Mouse (Mus musculus) liver, embryonic 14.5 days (tissue): ENCODE measurements around the gene Gtf2h2. TPM values are rescaled to one million over a fixed set of nuclear protein-coding genes. Genes with fewer than 3 reads are reported as not detected.

Source experiments
- ATAC-seq: fragments of 200-750 bp; cut with Nextera tagmentation; 2 replicates; pipeline ENCODE4 v1.8.0; 2017; ENCODE audit warnings: moderate number of reproducible peaks, mild to moderate bottlenecking, moderate library complexity; ENCODE audit not compliant: insufficient read depth
- DNase-seq, 3 experiments: peaks; one replicate each; pipeline ENCODE4 v3.0.0-alpha.2; 2012 to 2013; ENCODE audit warnings: low read depth in 3 of 3, low spot score in 3 of 3
- H3K27ac ChIP-seq: fragments of 300-500 bp; sonication (generic); 2 replicates; pipeline ENCODE4 v1.5.1; 2014; ENCODE audit warnings: moderate library complexity, mild to moderate bottlenecking, control low read depth, inconsistent platforms
- H3K27me3 ChIP-seq: fragments of 300-500 bp; sonication (generic); 2 replicates; pipeline ENCODE4 v1.6.1; 2014; ENCODE audit warnings: mild to moderate bottlenecking, low read length, moderate library complexity; ENCODE audit not compliant: control insufficient read depth, insufficient read depth
- H3K36me3 ChIP-seq: fragments of 300-500 bp; sonication (generic); replicated peaks from 2 replicates; pipeline ENCODE4 v1.6.1; 2014; ENCODE audit warnings: low read depth; ENCODE audit not compliant: control insufficient read depth, insufficient read depth
- H3K4me1 ChIP-seq, 2 experiments: fragments of 200-500 bp in 1 of 2; fragments of 300-500 bp in 1 of 2; sonication (generic) in 1 of 2; replicated peaks; 2 replicates each; pipeline ENCODE4 v1.6.1; 2012 to 2014; ENCODE audit warnings: antibody characterized with exemption in 1 of 2, inconsistent platforms in 1 of 2, low read length in 1 of 2; ENCODE audit not compliant: control insufficient read depth in 2 of 2, insufficient read depth in 2 of 2
- H3K4me2 ChIP-seq: fragments of 300-500 bp; sonication (generic); 2 replicates; pipeline ENCODE4 v1.6.1; 2014; ENCODE audit warnings: low read depth, mild to moderate bottlenecking, control low read depth, moderate library complexity
- H3K4me3 ChIP-seq, 2 experiments: fragments of 200-500 bp in 1 of 2; fragments of 300-500 bp in 1 of 2; sonication (generic) in 1 of 2; 2 replicates each; pipeline ENCODE4 v1.5.1; 2012 to 2014; ENCODE audit warnings: low read depth in 2 of 2, low read length in 2 of 2, mild to moderate bottlenecking in 2 of 2, control low read depth in 1 of 2, inconsistent platforms in 1 of 2, moderate library complexity in 1 of 2; ENCODE audit not compliant: insufficient read depth in 1 of 2
- H3K9ac ChIP-seq: fragments of 300-500 bp; sonication (generic); replicated peaks from 2 replicates; pipeline ENCODE4 v1.6.1; 2014; ENCODE audit warnings: mild to moderate bottlenecking, control low read depth, moderate library complexity
- H3K9me3 ChIP-seq: fragments of 300-500 bp; sonication (generic); 2 replicates; pipeline ENCODE4 v1.6.1; 2016; ENCODE audit warnings: low read length, mixed read lengths; ENCODE audit not compliant: control insufficient read depth
- CTCF ChIP-seq: IDR thresholded peaks from 2 replicates; pipeline ENCODE4 v1.5.1; 2016; ENCODE audit warnings: antibody characterized with exemption, low read depth, control low read depth
- EP300 ChIP-seq: IDR thresholded peaks from 2 replicates; pipeline ENCODE4 v1.6.1; 2016; ENCODE audit warnings: antibody characterized with exemption, low read depth
- WGBS: fragments of 180-500 bp; shearing (Covaris S2); extraction: QIAGEN DNeasy Blood & Tissue Kit; methylation state at CpG from one replicate; pipeline ENCODE4 v1.1.7; 2014; ENCODE audit not compliant: insufficient replicate concordance; 5-methylcytosine and 5-hydroxymethylcytosine counted together
- polyA plus RNA-seq, 2 experiments: library from polyadenylated mRNA; depleted of rRNA in 1 of 2; stranded (reverse) in 1 of 2; unstranded in 1 of 2; fragments of >200 nt; fragmentation: Nextera tagmentation in 1 of 2; extraction: Ambion mirVana in 1 of 2; gene quantifications; 2 replicates each; pipeline versions ENCODE4 v1.2.1 to v1.2.3; 2012 to 2014

The Gtf2h2 gene
- polyA plus RNA-seq, 2 experiments: 25.1 to 26.3 TPM

GRCm38 (mm10) chr13:100525935-100526648 is 33.7 kb upstream of the Gtf2h2 start:
- H3K4me1 ChIP-seq: peaks cover 0 to 2% of the 10 kb centered on the region in 2 experiments; a peak in 1 of 4 replicates
- H3K4me3 ChIP-seq: no peak overlapping the region
- TF ChIP-seq CTCF (no peak), EP300 (no peak)
- ATAC-seq (no peak), DNase-seq (no peak)
- no peaks in the 10 kb centered on the region for H3K36me3 ChIP-seq
- no peak overlapping the region for H3K4me2 ChIP-seq
- no peak overlapping the region for H3K9ac ChIP-seq
- no peaks in the 10 kb centered on the region for H3K9me3 ChIP-seq
- WGBS: 67% methylated on average over 6 of the region's 6 CpGs
- H3K27me3 ChIP-seq: no peaks in the 10 kb centered on the region
- H3K27ac ChIP-seq: no peak overlapping the region

GRCm38 (mm10) chr13:100524896-100525295 is 32.5 kb upstream of the Gtf2h2 start:
- Histone ChIP-seq H3K4me2 (no peak overlapping the region), H3K36me3 (no peaks in the 10 kb centered on the region), H3K4me3 (no peak overlapping the region), H3K27me3 (no peaks in the 10 kb centered on the region), H3K4me1 (peaks cover 0 to 2% of the 10 kb centered on the region in 2 experiments; a peak in 1 of 4 replicates), H3K9ac (no peak overlapping the region), H3K9me3 (no peaks in the 10 kb centered on the region), H3K27ac (no peak overlapping the region)
- TF ChIP-seq EP300 (no peak), CTCF (no peak)
- DNase-seq (no peak), ATAC-seq (no peak)
- whole genome bisulfite sequencing: 69% methylated on average over 6 of the region's 6 CpGs

- DNase-seq (no peak), ATAC-seq (no peak)
- no peak overlapping the region for H3K4me3 ChIP-seq
- no peak overlapping the region for H3K4me2 ChIP-seq
- H3K9me3 ChIP-seq: no peaks in the 10 kb centered on the region
- H3K9ac ChIP-seq: no peak overlapping the region
- 75% methylated on average over 2 of the region's 2 CpGs for WGBS
- H3K27ac ChIP-seq: no peak overlapping the region
- H3K27me3 ChIP-seq: no peaks in the 10 kb centered on the region
- H3K36me3 ChIP-seq: no peaks in the 10 kb centered on the region
- H3K4me1 ChIP-seq: peaks cover 0 to 2% of the 10 kb centered on the region in 2 experiments; a peak in 1 of 4 replicates
- no peak for TF ChIP-seq CTCF
- no peak for TF ChIP-seq EP300
Measured at GRCm38 (mm10) chr13:100523698-100524097, 31.3 kb upstream of the Gtf2h2 start.

- no peak for ATAC-seq
- no peak for DNase-seq
- no peak overlapping the region for H3K4me2 ChIP-seq
- peaks cover 0 to 8% of the 10 kb centered on the region in 2 experiments; a peak in 3 of 4 replicates for H3K4me1 ChIP-seq
- H3K27me3 ChIP-seq: no peaks in the 10 kb centered on the region
- no peaks in the 10 kb centered on the region for H3K36me3 ChIP-seq
- WGBS: 67% methylated on average over 9 of the region's 9 CpGs
- no peak for TF ChIP-seq CTCF
- no peak for TF ChIP-seq EP300
- no peaks in the 10 kb centered on the region for H3K9me3 ChIP-seq
- no peak overlapping the region for H3K27ac ChIP-seq
- H3K9ac ChIP-seq: no peak overlapping the region
- H3K4me3 ChIP-seq: no peak overlapping the region
Measured at GRCm38 (mm10) chr13:100521724-100522591, 29.6 kb upstream of the Gtf2h2 start.

GRCm38 (mm10) chr13:100519162-100519561 is 26.8 kb upstream of the Gtf2h2 start:
- DNase-seq (no peak), ATAC-seq (no peak)
- H3K36me3 ChIP-seq: no peaks in the 10 kb centered on the region
- H3K4me3 ChIP-seq: no peak overlapping the region
- no peak overlapping the region for H3K4me2 ChIP-seq
- H3K27ac ChIP-seq: no peak overlapping the region
- no peak for TF ChIP-seq EP300
- TF ChIP-seq CTCF: no peak
- H3K4me1 ChIP-seq: peaks cover 0 to 7% of the 10 kb centered on the region in 2 experiments; a peak in 2 of 4 replicates
- no peaks in the 10 kb centered on the region for H3K27me3 ChIP-seq
- no peak overlapping the region for H3K9ac ChIP-seq
- no peaks in the 10 kb centered on the region for H3K9me3 ChIP-seq
- 66% methylated on average over 2 of the region's 2 CpGs for WGBS
